Comparison of ENCODE assay signal across 8 mouse cellular contexts in the genomic region with DNA sequence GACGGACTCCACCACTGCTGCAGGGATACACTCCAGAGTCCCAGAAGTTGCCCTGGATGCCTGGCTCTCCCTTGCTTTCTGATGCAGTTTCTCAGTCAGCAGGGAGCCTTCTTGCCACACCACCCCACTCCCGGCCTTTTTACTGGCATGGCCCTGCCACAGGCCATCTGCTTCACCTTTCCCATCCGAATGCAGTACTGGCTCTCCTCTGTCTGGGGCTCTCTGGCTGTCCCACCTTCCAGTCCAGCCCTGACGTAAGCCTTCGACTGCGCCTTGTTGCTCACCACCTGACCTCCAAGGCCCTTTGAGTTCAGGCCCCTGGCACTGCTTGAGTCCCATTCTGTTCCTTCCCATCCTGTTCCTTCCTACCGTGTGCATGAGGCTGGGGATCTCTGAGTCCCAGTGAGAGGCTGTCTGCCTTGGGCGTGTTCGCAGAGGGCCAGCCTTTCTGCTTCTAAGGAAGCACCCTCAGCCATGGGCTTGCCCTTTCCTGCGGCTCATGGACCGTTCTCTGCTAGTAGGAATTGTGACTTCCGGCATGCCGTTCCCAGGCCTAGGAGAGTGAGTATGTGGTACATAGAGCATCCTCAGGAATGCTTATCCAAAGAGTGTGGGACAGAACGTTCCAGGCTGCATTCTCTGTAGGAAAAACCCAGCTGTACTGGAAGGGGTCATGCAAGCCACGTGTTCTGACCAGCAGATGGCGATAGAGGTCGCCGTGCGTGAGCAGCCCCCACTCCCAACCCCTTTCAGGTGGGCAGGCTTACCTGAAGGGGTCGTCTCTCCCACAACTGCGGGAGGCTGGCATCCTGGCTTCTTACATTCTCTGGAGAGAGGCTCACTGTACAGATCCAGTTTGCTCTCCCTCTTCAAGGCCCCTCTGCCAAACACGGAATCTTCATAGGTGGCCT. TPM values are rescaled to one million over a fixed set of nuclear protein-coding genes. Genes with fewer than 3 reads are reported as not detected.
DNase-seq lines count a peak whose midpoint lies in the region; ATAC-seq and TF ChIP-seq lines count a peak whose summit lies in the region.

No protein-coding gene starts in this region.

- no peak for TF ChIP-seq POLR2A in liver, adult 2 months (IDR thresholded peaks at IDR 0.05; ENCODE audit: extremely low read depth, insufficient read depth, low read length)

- H3K27me3 ChIP-seq in liver, adult 2 months (ENCODE audit: control insufficient read depth, insufficient read depth, low read length): peaks cover 13% of the 10 kb centered on the region
- H3K27me3 ChIP-seq in liver, embryonic 12.5 days (replicated peaks): peaks cover 61% of the 10 kb centered on the region
- H3K27me3 ChIP-seq in midbrain, embryonic 14.5 days (ENCODE audit: control insufficient read depth, insufficient read depth, low read length): peaks cover 18% of the 10 kb centered on the region; the same call in 1 of the 2 replicates

- H3K79me2 ChIP-seq in liver, adult 2 months (ENCODE audit: control insufficient read depth, insufficient read depth, low read length): no peaks in the 10 kb centered on the region

- peak; percentile 59 for DNase-seq in cerebellum, adult 11 months
- DNase-seq in liver, adult 2 months (ENCODE audit: extremely low read depth, low read depth, low spot score): no peak
- DNase-seq in cerebellum, postnatal 14 days: peak; percentile 85 to 86
- peak; percentile 44 for DNase-seq in induced T-regulatory cell, adult 2 months (ENCODE audit: low read depth)
- peak; percentile 78 for DNase-seq in midbrain, embryonic 14.5 days
- peak; percentile 79 for DNase-seq in thymus, postnatal 4 days

- no peak overlapping the region for H3K4me3 ChIP-seq in liver, adult 2 months (ENCODE audit: insufficient read depth, low read depth, low read length)
- no peak overlapping the region for H3K4me3 ChIP-seq in liver, embryonic 12.5 days
- H3K4me3 ChIP-seq in midbrain, embryonic 14.5 days (replicated peaks; ENCODE audit: low read depth, low read length): no peak overlapping the region

- H3K4me2 ChIP-seq in liver, embryonic 12.5 days: no peak overlapping the region
- peak overlapping the region; percentile 30; the same call in 1 of the 2 replicates for H3K4me2 ChIP-seq in midbrain, embryonic 14.5 days (ENCODE audit: low read length)

- no peak for ATAC-seq in cerebellum, adult (ENCODE audit: insufficient number of reproducible peaks, low FRiP score, low TSS enrichment)
- no peak for ATAC-seq in liver, embryonic 12.5 days
- no peak; the same call in 1 of the 2 replicates for ATAC-seq in midbrain, embryonic 14.5 days (ENCODE audit: low FRiP score, low TSS enrichment)

- 43% methylated on average over 22 of the region's 22 CpGs for WGBS in liver, adult 2 months
- 33% methylated on average over 22 of the region's 22 CpGs for WGBS in liver, embryonic 12.5 days (ENCODE audit: insufficient replicate concordance)
- WGBS in midbrain, embryonic 14.5 days: 33% methylated on average over 22 of the region's 22 CpGs

- H3K27ac ChIP-seq in liver, adult 2 months (replicated peaks; ENCODE audit: insufficient read depth, low read depth, low read length): no peak overlapping the region
- H3K27ac ChIP-seq in liver, embryonic 12.5 days: no peak overlapping the region
- no peak overlapping the region for H3K27ac ChIP-seq in midbrain, embryonic 14.5 days (replicated peaks; ENCODE audit: low read depth, low read length)

- no peaks in the 10 kb centered on the region for H3K9me3 ChIP-seq in liver, embryonic 12.5 days (replicated peaks)
- no peaks in the 10 kb centered on the region for H3K9me3 ChIP-seq in midbrain, embryonic 14.5 days (ENCODE audit: control insufficient read depth, low read length)

- H3K9ac ChIP-seq in liver, adult 2 months (ENCODE audit: low read depth, low read length): no peak overlapping the region
- no peak overlapping the region for H3K9ac ChIP-seq in liver, embryonic 12.5 days
- no peak overlapping the region for H3K9ac ChIP-seq in midbrain, embryonic 14.5 days (replicated peaks; ENCODE audit: low read length)

- H3K4me1 ChIP-seq in liver, adult 2 months (ENCODE audit: control insufficient read depth, insufficient read depth, low read length): no peaks in the 10 kb centered on the region
- H3K4me1 ChIP-seq in liver, embryonic 12.5 days: peaks cover 34% of the 10 kb centered on the region; the same call in 1 of the 2 replicates
- peaks cover 9% of the 10 kb centered on the region for H3K4me1 ChIP-seq in midbrain, embryonic 14.5 days (ENCODE audit: control insufficient read depth, insufficient read depth, low read length)

- TF ChIP-seq CTCF in liver, adult 2 months (IDR thresholded peaks at IDR 0.05; ENCODE audit: low read depth, low read length): peak; percentile 82

- H3K36me3 ChIP-seq in liver, adult 2 months (ENCODE audit: control insufficient read depth, insufficient read depth, low read length): no peaks in the 10 kb centered on the region
- H3K36me3 ChIP-seq in liver, embryonic 12.5 days: no peaks in the 10 kb centered on the region
- H3K36me3 ChIP-seq in midbrain, embryonic 14.5 days (ENCODE audit: control insufficient read depth, insufficient read depth, low read length): no peaks in the 10 kb centered on the region

RNA-seq across cellular contexts. Expression of a gene that starts 58.2 kb away (rescaled TPM):
- total RNA-seq in liver, adult 2 months (2014; rRNA removed): not detected in 2 replicates
- polyA plus RNA-seq in liver, adult 2 months (2012; rRNA removed): not detected in 2 replicates
- polyA plus RNA-seq in liver, embryonic 12.5 days (2016; fragmentation: Nextera tagmentation; extraction: Ambion mirVana): 0.06 and 0.32 TPM in 2 replicates
- polyA plus RNA-seq in midbrain, embryonic 14.5 days (2014; fragmentation: Nextera tagmentation; extraction: Ambion mirVana): 1.3 and 2.1 TPM in 2 replicates
